In genomic region chr9:47753127-47753526, GRCm38 (mm10) we compare ENCODE assay signal across 14 mouse cellular contexts.
DNase-seq lines count a peak whose midpoint lies in the region; ATAC-seq and TF ChIP-seq lines count a peak whose summit lies in the region.
"Had no signal": no experiment of that assay in that cellular context is flagged by ENCODE, and none has a peak within 500 bp of the region (broad histone marks: within the 10 kb centered on the region; RNA-seq: fewer than 3 reads in every experiment).

No protein-coding gene starts in this region.

- TF ChIP-seq POLR2A in cortical plate, adult 2 months (IDR thresholded peaks at IDR 0.05; ENCODE audit: extremely low read depth, insufficient read depth, low read length), result no peak

- DNase-seq in brain, adult 2 months (ENCODE audit: low read depth, low spot score), result peak; percentile 76
- DNase-seq in hindbrain, embryonic 14.5 days (ENCODE audit: low spot score), result no peak
- no peak for DNase-seq in lung, postnatal 0 days (ENCODE audit: low spot score)
- DNase-seq: adrenal gland, postnatal 25 days; cerebellum, adult 9-10 months; gastrocnemius, postnatal 10 days; heart, adult 18-20 months; kidney, postnatal 4 days; thymus, postnatal 36 days had no signal

- no peak for TF ChIP-seq CTCF in cortical plate, adult 2 months (IDR thresholded peaks at IDR 0.05; ENCODE audit: extremely low read depth, insufficient read depth, low read length)
- no peak for TF ChIP-seq CTCF in lung, postnatal 0 days (IDR thresholded peaks at IDR 0.05)

- 0 out of 2 replicates have a peak overlapping the region, but pooled peaks have one; percentile 7 for H3K4me3 ChIP-seq in intestine, embryonic 16.5 days (ENCODE audit: low read length)
- no peak overlapping the region for H3K4me3 ChIP-seq in intestine, embryonic 15.5 days (replicated peaks)
- H3K4me3 ChIP-seq in cortical plate, adult 2 months (ENCODE audit: insufficient read depth, low read length), result no peak overlapping the region
- no peak overlapping the region for H3K4me3 ChIP-seq in hindbrain, embryonic 14.5 days (replicated peaks; ENCODE audit: low read length)
- H3K4me3 ChIP-seq in lung, postnatal 0 days (ENCODE audit: low read depth, low read length), result no peak overlapping the region

- no peaks in the 10 kb centered on the region for H3K36me3 ChIP-seq in intestine, embryonic 16.5 days (ENCODE audit: control insufficient read depth, insufficient read depth, low read length)
- H3K36me3 ChIP-seq in intestine, embryonic 15.5 days, result no peaks in the 10 kb centered on the region
- no peaks in the 10 kb centered on the region for H3K36me3 ChIP-seq in hindbrain, embryonic 14.5 days (replicated peaks; ENCODE audit: control insufficient read depth, insufficient read depth)
- no peaks in the 10 kb centered on the region for H3K36me3 ChIP-seq in lung, postnatal 0 days (ENCODE audit: insufficient read depth, low read length)

- no peak overlapping the region for H3K27ac ChIP-seq in intestine, embryonic 16.5 days (ENCODE audit: low read length)
- H3K27ac ChIP-seq in intestine, embryonic 15.5 days, result no peak overlapping the region
- H3K27ac ChIP-seq in cortical plate, adult 2 months (ENCODE audit: insufficient read depth, low read length), result peak overlapping the region; percentile 82
- peak overlapping the region; percentile 14; the same call in 1 of the 2 replicates for H3K27ac ChIP-seq in hindbrain, embryonic 14.5 days
- no peak overlapping the region for H3K27ac ChIP-seq in lung, postnatal 0 days (ENCODE audit: low read length)
- H3K27ac ChIP-seq: liver, embryonic 14.5 days had no signal

- no peaks in the 10 kb centered on the region for H3K4me1 ChIP-seq in intestine, embryonic 16.5 days (ENCODE audit: control insufficient read depth, insufficient read depth, low read length)
- H3K4me1 ChIP-seq in intestine, embryonic 15.5 days (replicated peaks), result no peaks in the 10 kb centered on the region
- H3K4me1 ChIP-seq in cortical plate, adult 2 months (ENCODE audit: control insufficient read depth, insufficient read depth, low read length), result peaks cover 14% of the 10 kb centered on the region
- H3K4me1 ChIP-seq in hindbrain, embryonic 14.5 days (replicated peaks; ENCODE audit: control insufficient read depth, insufficient read depth, low read length), result peaks cover 36% of the 10 kb centered on the region
- no peaks in the 10 kb centered on the region for H3K4me1 ChIP-seq in lung, postnatal 0 days (ENCODE audit: insufficient read depth, low read depth, low read length)

- 64% methylated on average over 7 of the region's 7 CpGs for WGBS in intestine, embryonic 16.5 days
- 73% methylated on average over 7 of the region's 7 CpGs for WGBS in intestine, embryonic 15.5 days
- 64% methylated on average over 7 of the region's 7 CpGs for WGBS in hindbrain, embryonic 14.5 days
- 71% methylated on average over 7 of the region's 7 CpGs for WGBS in lung, postnatal 0 days

- H3K9me3 ChIP-seq in intestine, embryonic 16.5 days (ENCODE audit: control insufficient read depth, low read length), result no peaks in the 10 kb centered on the region
- no peaks in the 10 kb centered on the region for H3K9me3 ChIP-seq in intestine, embryonic 15.5 days
- H3K9me3 ChIP-seq in hindbrain, embryonic 14.5 days (ENCODE audit: control insufficient read depth, low read length), result no peaks in the 10 kb centered on the region
- H3K9me3 ChIP-seq in lung, postnatal 0 days (ENCODE audit: low read length), result no peaks in the 10 kb centered on the region

- no peak overlapping the region for H3K9ac ChIP-seq in intestine, embryonic 16.5 days (ENCODE audit: low read depth, low read length)
- H3K9ac ChIP-seq in intestine, embryonic 15.5 days, result no peak overlapping the region
- H3K9ac ChIP-seq in hindbrain, embryonic 14.5 days, result no peak overlapping the region
- no peak overlapping the region for H3K9ac ChIP-seq in lung, postnatal 0 days (replicated peaks; ENCODE audit: low read depth)
- H3K9ac ChIP-seq: liver, embryonic 14.5 days had no signal

- no peaks in the 10 kb centered on the region for H3K27me3 ChIP-seq in intestine, embryonic 16.5 days (replicated peaks; ENCODE audit: control insufficient read depth, insufficient read depth, low read length)
- no peaks in the 10 kb centered on the region for H3K27me3 ChIP-seq in intestine, embryonic 15.5 days (replicated peaks)
- no peaks in the 10 kb centered on the region for H3K27me3 ChIP-seq in hindbrain, embryonic 14.5 days (ENCODE audit: control insufficient read depth, insufficient read depth, low read length)
- H3K27me3 ChIP-seq in lung, postnatal 0 days (replicated peaks; ENCODE audit: insufficient read depth, low read length), result no peaks in the 10 kb centered on the region

- H3K4me2 ChIP-seq in intestine, embryonic 16.5 days (ENCODE audit: low read depth, low read length), result peak overlapping the region; percentile 22; the same call in 1 of the 2 replicates
- H3K4me2 ChIP-seq in intestine, embryonic 15.5 days (replicated peaks), result no peak overlapping the region
- no peak overlapping the region for H3K4me2 ChIP-seq in hindbrain, embryonic 14.5 days (replicated peaks)
- H3K4me2 ChIP-seq in lung, postnatal 0 days (replicated peaks; ENCODE audit: low read depth, low read length), result no peak overlapping the region

- TF ChIP-seq EP300 in lung, postnatal 0 days (IDR thresholded peaks at IDR 0.05), result no peak

- ATAC-seq in intestine, embryonic 16.5 days, result no peak
- no peak for ATAC-seq in intestine, embryonic 15.5 days
- ATAC-seq in hindbrain, embryonic 14.5 days (ENCODE audit: low FRiP score), result no peak
- ATAC-seq in lung, postnatal 0 days, result no peak
- ATAC-seq in megakaryocyte progenitor cell, adult 5-6 weeks (replicated peaks; ENCODE audit: poor library complexity), result no peak

Comparison
In these comparisons a context has a peak if more than half of its experiments do, and no peak if none do; other contexts are left out.
1. H3K27ac ChIP-seq: peak in cortical plate, adult 2 months (single experiment) and hindbrain, embryonic 14.5 days (single experiment); none in intestine, embryonic 16.5 days (single experiment), intestine, embryonic 15.5 days (single experiment) and lung, postnatal 0 days (single experiment).